Mouse (Mus musculus): ENCODE measurements around the gene Gpc6.

Gpc6 gene

DNA sequence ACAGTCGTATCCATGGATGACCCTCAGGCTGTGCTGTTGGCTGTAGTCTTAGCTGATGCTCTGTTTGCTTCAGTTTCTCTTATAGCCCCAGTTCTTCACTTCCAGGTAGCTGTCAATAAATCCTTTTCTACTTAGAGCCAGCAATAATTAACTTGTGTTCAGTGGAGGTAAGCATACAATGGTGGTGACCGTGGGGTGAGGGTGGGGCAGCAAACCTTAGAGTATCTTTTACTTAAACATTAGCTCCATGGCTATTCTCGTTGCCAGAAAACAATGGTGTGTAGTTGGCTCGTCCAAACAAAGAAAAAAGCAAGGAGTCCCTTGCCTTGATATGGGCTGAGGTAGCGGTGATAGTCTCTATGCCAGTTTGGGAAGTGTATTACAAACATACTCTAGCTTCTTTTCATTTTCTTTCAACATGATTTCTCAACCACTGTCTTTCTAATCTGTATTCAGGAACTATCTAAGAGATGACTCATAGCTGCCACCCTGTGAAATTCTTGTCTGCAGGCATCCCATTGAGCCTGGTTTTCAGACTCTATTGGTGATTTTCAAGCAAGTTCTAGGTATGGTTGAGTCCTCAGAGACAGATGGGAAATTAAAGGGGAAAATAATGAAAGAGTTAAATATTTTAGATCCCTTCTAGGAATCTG lies 22.9 kb downstream of the Gpc6 start:
- no peak for DNase-seq (ENCODE audit: low spot score)

DNA sequence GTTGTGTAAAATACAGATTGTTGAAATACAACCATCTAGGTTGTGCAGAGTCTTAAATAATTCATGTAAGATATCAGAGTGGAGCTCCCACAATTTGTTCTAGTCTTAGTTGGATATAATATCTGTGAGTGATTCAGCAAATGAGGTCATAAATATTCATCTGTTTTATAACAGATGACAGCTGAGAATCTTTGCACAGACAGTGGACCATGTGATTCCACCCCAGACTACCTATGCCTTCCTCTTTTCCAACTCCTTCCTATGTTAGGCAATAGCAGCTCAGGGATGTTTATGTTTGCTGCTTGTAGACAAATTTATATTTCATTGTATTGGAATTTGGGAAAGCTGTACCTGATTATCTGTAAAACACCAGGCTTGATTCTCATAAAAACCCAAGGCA lies 32.0 kb downstream of the Gpc6 start:
- no peak for DNase-seq (ENCODE audit: low spot score)

DNA sequence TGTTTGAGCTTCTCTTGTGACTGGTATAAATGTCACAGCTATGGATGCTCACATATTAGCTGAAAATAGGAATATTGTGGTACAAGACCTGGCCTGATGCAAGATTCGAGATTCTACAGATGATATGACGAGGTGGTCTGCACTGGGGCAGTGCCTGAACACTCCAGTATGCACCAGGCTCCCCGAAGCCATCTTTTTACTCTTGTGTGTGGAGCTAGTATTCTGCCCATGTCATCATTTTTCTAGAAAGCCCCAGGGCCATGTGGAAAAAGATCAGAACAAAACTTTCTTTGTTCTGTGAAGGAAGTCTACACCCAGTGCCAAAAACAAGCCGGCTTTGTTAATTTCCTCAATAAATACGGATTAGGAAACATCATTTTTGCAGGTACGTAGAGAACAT lies 39.7 kb downstream of the Gpc6 start:
- no peak for DNase-seq (ENCODE audit: low spot score)

DNA sequence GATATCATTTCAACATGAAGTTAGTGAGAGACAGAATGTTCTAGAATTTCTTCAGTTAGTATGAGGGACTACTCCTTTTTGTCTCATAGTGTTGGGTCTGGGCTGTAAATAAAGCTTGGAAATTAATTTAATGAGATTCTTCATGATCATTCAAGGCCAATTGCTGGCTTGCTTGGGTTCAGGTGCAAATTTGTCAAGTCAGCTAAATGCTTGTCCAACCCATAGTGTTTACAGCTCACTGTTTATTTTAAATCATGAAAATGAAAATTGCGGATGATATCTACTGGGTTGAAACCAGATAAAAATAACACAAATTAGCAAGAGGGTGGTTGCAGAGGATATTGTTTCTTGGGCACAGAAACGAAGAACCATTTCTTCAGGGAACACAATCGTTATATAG lies 49.6 kb downstream of the Gpc6 start:
- DNase-seq (ENCODE audit: low spot score), result no peak

DNA sequence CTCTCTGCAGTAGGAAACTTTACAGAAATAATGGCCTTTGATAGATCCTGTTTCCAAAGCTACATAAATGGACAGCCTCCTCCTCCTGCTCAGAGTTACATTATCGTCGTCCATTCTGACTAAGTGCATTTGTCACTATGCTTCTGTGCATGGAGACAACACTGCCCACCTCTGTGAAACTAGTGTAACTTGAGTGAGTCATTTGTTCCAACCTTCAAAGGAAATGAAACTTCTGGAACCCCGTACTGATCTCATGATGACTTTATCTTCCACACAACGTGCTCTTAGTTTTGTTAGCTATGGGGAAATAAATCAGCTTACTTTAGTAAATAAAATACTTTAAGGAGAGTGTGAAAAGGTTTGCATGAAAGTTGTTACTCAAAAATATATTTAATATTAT lies 50.1 kb downstream of the Gpc6 start:
- DNase-seq (ENCODE audit: low spot score), result no peak

DNA sequence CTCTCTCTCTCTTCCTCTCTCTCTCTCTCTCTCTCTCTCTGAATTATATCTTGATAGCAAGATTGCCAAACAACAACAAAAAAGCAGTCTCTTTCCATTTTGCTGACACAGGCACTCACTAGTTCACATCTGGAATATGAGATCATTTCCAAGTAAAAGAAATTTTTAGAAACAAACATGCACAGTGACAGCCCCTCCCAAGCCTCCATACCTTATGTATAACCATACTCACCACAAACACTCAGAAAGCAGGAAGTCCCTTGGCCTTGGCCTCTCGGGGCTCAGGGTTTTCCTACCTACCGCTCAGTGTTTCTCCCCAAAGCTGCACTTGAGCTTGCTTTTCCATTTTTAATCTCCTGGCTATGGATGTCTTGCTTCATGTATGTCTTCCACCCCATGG lies 52.1 kb downstream of the Gpc6 start:
- DNase-seq (ENCODE audit: low spot score), result no peak

- DNase-seq (ENCODE audit: low spot score), result no peak
Observed at GRCm38 (mm10) chr14:116979714-116980382, 54.7 kb downstream of the Gpc6 start.

- no peak for DNase-seq (ENCODE audit: low spot score)
Observed at GRCm38 (mm10) chr14:116981711-116982110, 56.6 kb downstream of the Gpc6 start.

GRCm38 (mm10) chr14:116987341-116987740 lies 62.2 kb downstream of the Gpc6 start:
- no peak for DNase-seq (ENCODE audit: low spot score)

GRCm38 (mm10) chr14:117000376-117000775 lies 75.3 kb downstream of the Gpc6 start:
- DNase-seq (ENCODE audit: low spot score), result no peak

DNA sequence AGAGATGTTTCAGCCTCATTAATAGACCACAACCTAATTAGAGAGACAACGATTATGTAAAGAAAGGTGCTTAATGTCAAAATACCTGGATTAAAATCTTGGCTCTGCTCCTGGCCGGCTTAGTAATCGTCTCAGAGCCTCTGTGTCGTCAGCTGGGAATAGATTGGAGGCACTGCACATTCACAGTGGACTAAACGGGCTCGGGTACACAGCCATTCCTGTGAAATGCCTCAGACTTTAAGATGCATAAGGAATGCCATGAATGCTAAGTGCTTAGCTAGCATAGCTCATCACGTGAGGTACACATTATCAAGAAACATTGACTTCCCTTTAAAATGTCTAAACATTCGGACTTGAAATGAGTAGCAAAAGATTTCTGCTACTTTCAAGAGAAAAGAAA lies 77.2 kb downstream of the Gpc6 start:
- DNase-seq (ENCODE audit: low spot score), result no peak

GRCm38 (mm10) chr14:117008781-117009180 lies 83.7 kb downstream of the Gpc6 start:
- DNase-seq (ENCODE audit: low spot score), result no peak

DNA sequence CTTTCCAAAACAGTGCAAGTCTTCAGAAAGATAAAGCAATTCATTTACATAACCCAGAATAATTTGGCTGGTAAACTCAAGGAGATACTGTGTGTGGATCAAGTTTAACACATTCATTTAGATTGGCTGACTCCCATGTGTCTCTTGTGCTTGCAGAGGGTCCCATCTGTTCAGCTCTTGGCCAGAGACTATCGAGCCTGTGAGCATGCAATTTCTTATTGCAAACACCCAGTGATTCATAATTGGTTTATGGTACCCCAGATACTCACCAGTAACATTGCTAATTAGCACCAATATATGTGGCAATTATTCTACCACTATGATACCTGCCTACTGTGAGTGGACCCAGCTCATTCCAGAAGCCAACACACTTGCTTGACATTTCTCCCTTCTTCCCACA lies 87.9 kb downstream of the Gpc6 start:
- no peak for DNase-seq (ENCODE audit: low spot score)

- DNase-seq (ENCODE audit: low spot score), result no peak
Observed at GRCm38 (mm10) chr14:117013554-117014117, 88.5 kb downstream of the Gpc6 start.

DNA sequence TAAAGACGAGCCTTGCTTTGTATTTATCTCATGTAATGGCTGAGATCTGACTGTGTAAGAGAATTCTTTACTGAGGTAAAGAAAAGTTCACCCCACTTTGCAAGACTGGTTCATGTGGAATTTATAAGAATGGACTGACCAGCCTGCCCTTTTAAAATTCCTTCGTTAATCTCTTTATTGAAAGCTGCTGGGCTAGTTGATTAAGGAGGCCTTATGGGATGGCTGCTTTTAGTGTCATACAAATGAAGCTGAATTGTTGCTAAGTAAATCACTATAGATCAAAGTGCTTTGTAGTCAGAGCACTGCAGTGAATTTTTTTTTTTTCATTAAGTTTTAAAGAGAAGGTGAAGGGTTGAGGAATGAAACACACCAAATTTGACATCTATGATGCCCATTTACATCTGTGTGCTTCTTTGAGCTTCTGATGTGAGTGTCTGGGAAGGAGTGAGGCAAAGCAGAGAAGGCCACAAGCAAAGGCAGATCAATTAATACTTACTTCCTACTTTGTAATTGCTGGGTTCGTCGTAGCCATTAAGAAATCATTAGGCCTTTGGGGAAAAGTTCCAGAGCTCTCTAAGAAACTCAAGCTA lies 90.3 kb downstream of the Gpc6 start:
- no peak for DNase-seq (ENCODE audit: low spot score)

- DNase-seq (ENCODE audit: low spot score), result no peak
Observed at GRCm38 (mm10) chr14:117022180-117022799, 97.2 kb downstream of the Gpc6 start.

DNA sequence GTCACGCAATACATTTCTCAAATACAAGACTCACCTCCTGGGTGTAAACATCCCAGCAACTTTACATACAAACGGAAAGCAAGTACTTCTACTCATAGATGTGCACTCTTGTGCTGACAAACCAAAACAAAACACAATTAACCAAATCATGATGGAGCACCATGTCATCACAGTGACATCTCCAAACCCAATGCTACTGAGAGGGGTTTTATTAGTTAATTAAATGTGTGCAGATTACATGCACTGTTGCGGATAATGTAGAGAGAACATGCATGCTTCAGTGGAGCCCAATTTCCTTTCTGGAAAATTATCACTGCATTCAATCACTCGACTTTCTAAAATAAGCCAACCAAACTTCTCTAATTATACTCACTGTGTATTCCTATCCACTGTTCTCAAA lies 109.0 kb downstream of the Gpc6 start:
- no peak for DNase-seq (ENCODE audit: low spot score)

DNA sequence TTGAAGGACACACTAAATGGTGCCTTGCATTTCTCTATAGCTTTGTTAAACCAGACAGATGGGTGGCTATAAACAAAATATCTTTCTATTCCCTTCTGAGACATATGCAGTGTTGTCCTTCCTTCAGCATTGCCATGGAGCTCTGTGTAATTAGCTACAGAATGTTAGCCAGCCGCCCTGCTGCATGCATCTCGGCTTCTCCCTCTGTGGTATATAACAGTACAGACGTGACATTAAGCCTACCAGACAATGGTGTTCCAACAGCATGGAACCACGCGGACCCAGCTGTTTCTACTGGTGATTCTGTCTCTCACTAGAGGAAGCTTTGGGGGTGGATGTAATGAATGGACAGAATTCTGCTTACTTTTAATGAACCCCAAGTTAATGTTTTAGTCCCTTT lies 115.9 kb downstream of the Gpc6 start:
- no peak for DNase-seq (ENCODE audit: low spot score)

DNA sequence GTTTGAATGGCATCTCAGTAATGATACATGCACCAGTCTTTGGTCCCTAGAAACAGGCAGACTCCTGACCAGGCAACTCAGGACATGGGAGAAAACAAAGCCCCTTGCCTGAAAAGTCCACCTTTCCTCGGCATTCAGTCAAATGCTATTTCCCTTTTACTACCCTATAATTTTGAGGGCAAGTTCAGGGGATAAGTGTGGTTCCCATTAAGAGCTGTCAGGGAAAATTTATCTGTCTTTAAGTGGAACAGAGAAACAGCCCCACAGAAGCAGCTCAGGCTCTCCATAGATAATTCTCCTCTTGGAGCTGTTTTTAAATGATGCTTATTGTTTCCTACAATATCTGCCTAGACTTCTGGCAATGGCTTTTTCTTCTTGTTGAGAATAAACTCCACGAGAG lies 123.8 kb downstream of the Gpc6 start:
- DNase-seq (ENCODE audit: low spot score), result no peak

DNA sequence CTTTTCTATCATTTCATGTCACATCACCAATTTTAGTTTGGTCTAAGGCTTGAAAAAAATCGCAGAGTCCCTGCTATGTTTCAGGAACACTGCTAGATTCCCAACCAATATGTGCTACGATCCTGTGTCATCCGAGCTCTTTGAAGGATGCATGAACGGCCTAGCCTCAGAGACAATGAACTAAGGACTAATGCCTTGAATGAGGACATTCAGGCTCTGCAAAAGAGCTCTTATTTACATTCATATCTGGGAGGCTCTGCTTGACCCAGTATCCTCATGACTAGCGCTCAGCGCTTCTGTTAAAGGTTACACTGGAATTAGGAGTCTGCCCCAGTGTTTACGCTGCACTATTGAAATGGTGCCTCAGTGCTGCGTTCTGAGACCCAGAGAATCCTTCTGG lies 125.8 kb downstream of the Gpc6 start:
- no peak for DNase-seq (ENCODE audit: low spot score)

DNA sequence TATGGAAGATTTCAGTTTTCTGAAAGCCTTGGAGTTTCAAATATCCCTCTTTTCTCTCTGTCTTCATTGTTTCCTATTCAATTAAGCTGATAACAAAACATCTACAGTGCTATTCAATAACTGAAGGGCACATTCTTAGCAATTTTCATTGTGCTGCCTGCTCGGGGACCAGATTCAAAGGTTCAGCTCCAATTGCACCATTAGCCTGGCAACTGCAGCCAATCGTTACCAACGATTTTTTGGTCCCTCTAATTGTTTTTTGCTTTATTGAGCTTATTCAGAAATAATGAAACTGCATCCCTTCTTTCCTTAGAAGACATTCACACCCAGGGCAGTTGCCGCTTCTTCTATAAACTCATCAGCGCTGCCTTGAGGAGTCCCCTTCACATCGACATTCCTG lies 128.2 kb downstream of the Gpc6 start:
- no peak for DNase-seq (ENCODE audit: low spot score)

DNA sequence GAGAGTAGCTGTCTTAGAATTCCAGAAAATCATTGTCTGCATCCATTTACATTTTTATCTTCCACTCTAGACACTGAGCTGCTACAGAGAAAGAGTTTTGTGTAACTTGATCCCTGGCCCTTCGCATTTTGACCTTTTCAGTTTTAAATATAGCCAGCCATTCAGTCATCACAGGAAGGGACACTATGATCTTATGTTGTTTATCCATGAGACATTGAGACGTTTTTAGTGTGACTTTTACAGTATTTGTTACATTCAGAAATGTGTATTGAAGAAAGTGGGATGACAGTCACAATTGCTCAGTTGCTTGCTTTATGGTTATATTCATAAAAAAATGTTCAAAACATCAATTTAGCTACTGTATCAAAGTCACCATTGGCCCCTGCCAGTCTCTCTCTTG lies 130.0 kb downstream of the Gpc6 start:
- no peak for DNase-seq (ENCODE audit: low spot score)

GRCm38 (mm10) chr14:117061078-117061477 lies 136.0 kb downstream of the Gpc6 start:
- no peak for DNase-seq (ENCODE audit: low spot score)
